Mouse (Mus musculus) ovary, postnatal 36 days (tissue): ENCODE measurements around the gene Stk19.

ENCODE experiments used
- DNase-seq: peaks from one replicate; pipeline ENCODE4 v3.0.0; 2022; ENCODE audit warnings: low spot score, mixed read lengths

The Stk19 gene

GRCm38 (mm10) chr17:34836856-34837221 is at the start of gene Stk19, which contains the start of gene Dxo:
Gene Stk19 (minus strand): TSS chr17:34836945.
Gene Dxo (plus strand): TSS chr17:34837019.
- DNase-seq: peak; percentile 94

GRCm38 (mm10) chr17:34885615-34886014 is 48.9 kb upstream of the Stk19 start:
- no peak for DNase-seq

- no peak for DNase-seq
Measured at GRCm38 (mm10) chr17:34884704-34885103, 48.0 kb upstream of the Stk19 start.

GRCm38 (mm10) chr17:34883332-34883731 is 46.6 kb upstream of the Stk19 start:
- DNase-seq: no peak

GRCm38 (mm10) chr17:34881683-34882310 is 45.1 kb upstream of the Stk19 start, which contains the start of gene Gm20547:
Gene Gm20547 (minus strand): TSS chr17:34882042.
- DNase-seq: no peak

- no peak for DNase-seq
Measured at GRCm38 (mm10) chr17:34881166-34881565, 44.4 kb upstream of the Stk19 start.

GRCm38 (mm10) chr17:34879336-34879879 is 42.7 kb upstream of the Stk19 start, which contains the start of gene Zbtb12:
Gene Zbtb12 (plus strand): TSS chr17:34879483.
- DNase-seq: no peak

- no peak for DNase-seq
Measured at GRCm38 (mm10) chr17:34874321-34874720, 37.6 kb upstream of the Stk19 start.

- no peak for DNase-seq
Measured at GRCm38 (mm10) chr17:34865981-34866380, 29.2 kb upstream of the Stk19 start.

- DNase-seq: no peak
Measured at GRCm38 (mm10) chr17:34862416-34863081, 25.8 kb upstream of the Stk19 start, which contains the start of gene Cfb. Gene Cfb (minus strand): TSS chr17:34862518.

- no peak for DNase-seq
Measured at GRCm38 (mm10) chr17:34861704-34862415, 25.1 kb upstream of the Stk19 start.

- DNase-seq: no peak
Measured at GRCm38 (mm10) chr17:34860514-34860913, 23.8 kb upstream of the Stk19 start.

- no peak for DNase-seq
Measured at GRCm38 (mm10) chr17:34858670-34859069, 21.9 kb upstream of the Stk19 start.

GRCm38 (mm10) chr17:34855825-34856224 is 19.1 kb upstream of the Stk19 start:
- peak; percentile 41 for DNase-seq

GRCm38 (mm10) chr17:34854761-34855160 is 18.0 kb upstream of the Stk19 start:
- DNase-seq: no peak

- no peak for DNase-seq
Measured at GRCm38 (mm10) chr17:34853511-34853910, 16.8 kb upstream of the Stk19 start.

GRCm38 (mm10) chr17:34850517-34851125 is 13.9 kb upstream of the Stk19 start:
- DNase-seq: no peak

- peak; percentile 98 for DNase-seq
Measured at GRCm38 (mm10) chr17:34849722-34850516, 13.2 kb upstream of the Stk19 start, which contains the start of the genes Skiv2l and Nelfe. Gene Skiv2l (minus strand): TSS chr17:34850210. Gene Nelfe (plus strand): TSS chr17:34850391.

- DNase-seq: no peak
Measured at GRCm38 (mm10) chr17:34847615-34848014, 10.9 kb upstream of the Stk19 start.

GRCm38 (mm10) chr17:34847192-34847591 is 10.4 kb upstream of the Stk19 start:
- DNase-seq: no peak

GRCm38 (mm10) chr17:34844884-34845283 is 8.1 kb upstream of the Stk19 start:
- DNase-seq: no peak
